Mouse (Mus musculus) liver, adult 2 months (tissue): ENCODE measurements around the gene Dlg5. TPM values are rescaled to one million over a fixed set of nuclear protein-coding genes. Genes with fewer than 3 reads are reported as not detected.

Experiments used
- DNase-seq: peaks from one replicate; pipeline ENCODE4 v3.0.0-alpha.2; 2011; ENCODE audit warnings: low read depth, low spot score; ENCODE audit errors: extremely low read depth
- H3K27ac ChIP-seq: fragments of 200-500 bp; replicated peaks from 2 replicates; pipeline ENCODE4 v1.5.1; 2012; ENCODE audit warnings: low read depth, mild to moderate bottlenecking, control low read depth, inconsistent platforms, low read length; ENCODE audit not compliant: insufficient read depth
- H3K27me3 ChIP-seq: fragments of 200-500 bp; 2 replicates; pipeline ENCODE4 v1.6.1; 2012; ENCODE audit warnings: mild to moderate bottlenecking, moderate library complexity, low read length, inconsistent platforms; ENCODE audit not compliant: control insufficient read depth, insufficient read depth
- H3K36me3 ChIP-seq: fragments of 200-500 bp; 2 replicates; pipeline ENCODE4 v1.6.1; 2012; ENCODE audit warnings: low read length, inconsistent platforms; ENCODE audit not compliant: control insufficient read depth, insufficient read depth
- H3K4me1 ChIP-seq: fragments of 200-500 bp; 2 replicates; pipeline ENCODE4 v1.6.1; 2011; ENCODE audit warnings: low read length; ENCODE audit not compliant: control insufficient read depth, insufficient read depth
- H3K4me3 ChIP-seq: fragments of 200-500 bp; 2 replicates; pipeline ENCODE4 v1.5.1; 2011; ENCODE audit warnings: low read depth, mild to moderate bottlenecking, control low read depth, low read length, moderate library complexity; ENCODE audit not compliant: insufficient read depth
- H3K79me2 ChIP-seq: fragments of 200-500 bp; 2 replicates; pipeline ENCODE4 v1.6.1; 2012; ENCODE audit warnings: inconsistent platforms, mild to moderate bottlenecking, low read length, moderate library complexity; ENCODE audit not compliant: control insufficient read depth, insufficient read depth
- H3K9ac ChIP-seq: fragments of 200-500 bp; 2 replicates; pipeline ENCODE4 v1.6.1; 2012; ENCODE audit warnings: low read depth, mild to moderate bottlenecking, control low read depth, inconsistent platforms, low read length
- CTCF ChIP-seq: fragments of 200-500 bp; IDR thresholded peaks from 2 replicates; pipeline ENCODE4 v1.5.1; 2011; ENCODE audit warnings: low read depth, low read length, control low read depth
- POLR2A ChIP-seq: fragments of 200-500 bp; IDR thresholded peaks from 2 replicates; pipeline ENCODE4 v1.6.1; 2011; ENCODE audit warnings: low read length, control low read depth; ENCODE audit not compliant: insufficient read depth; ENCODE audit errors: extremely low read depth
- WGBS: fragments of 180-500 bp; shearing (Covaris S2); methylation state at CpG from one replicate; pipeline ENCODE4 v1.1.7; 2018; 5-methylcytosine and 5-hydroxymethylcytosine counted together
- polyA plus RNA-seq: library from polyadenylated mRNA; depleted of rRNA; stranded (reverse); fragments of >200 nt; gene quantifications from 2 replicates; pipeline ENCODE4 v1.2.3, GENCODE M21; 2012; rRNA removed
- total RNA-seq: library from RNA; depleted of rRNA; stranded (reverse); fragments of >200 nt; gene quantifications from 2 replicates; pipeline ENCODE4 v1.2.3, GENCODE M21; 2014; rRNA removed

Gene Dlg5
- 1.3 and 2.4 TPM in 2 replicates for total RNA-seq
- 2.9 and 4.0 TPM in 2 replicates for polyA plus RNA-seq

GRCm38 (mm10) chr14:24245177-24246081 is at the start of gene Dlg5:
Gene Dlg5 (minus strand): TSS chr14:24245920.
- no peaks in the 10 kb centered on the region for H3K36me3 ChIP-seq
- H3K9ac ChIP-seq: peak within 1 kb of the TSS; percentile 92
- DNase-seq: peak; percentile 31
- H3K4me1 ChIP-seq: peaks cover 7% of the 10 kb centered on the region
- peak within 1 kb of the TSS; percentile 98 for H3K4me3 ChIP-seq
- under 1% methylated on average over 75 of the region's 98 CpGs for WGBS
- no peaks in the 10 kb centered on the region for H3K27me3 ChIP-seq
- H3K27ac ChIP-seq: no peak within 1 kb of the TSS
- TF ChIP-seq POLR2A (0 out of 2 replicates have a peak, but pooled peaks have one; percentile 8), CTCF (no peak)
- no peaks in the 10 kb centered on the region; the same call in 1 of the 2 replicates for H3K79me2 ChIP-seq

GRCm38 (mm10) chr14:24293631-24294030 is 47.9 kb upstream of the Dlg5 start:
- Histone ChIP-seq H3K27ac (no peak overlapping the region), H3K9ac (no peak overlapping the region), H3K4me3 (no peak overlapping the region), H3K27me3 (no peaks in the 10 kb centered on the region), H3K36me3 (no peaks in the 10 kb centered on the region), H3K79me2 (no peaks in the 10 kb centered on the region), H3K4me1 (no peaks in the 10 kb centered on the region)
- TF ChIP-seq CTCF (no peak), POLR2A (no peak)
- WGBS: 65% methylated on average over 5 of the region's 5 CpGs
- no peak for DNase-seq

- Histone ChIP-seq H3K9ac (no peak within 1 kb of the TSS), H3K36me3 (no peaks in the 10 kb centered on the region), H3K27me3 (no peaks in the 10 kb centered on the region), H3K79me2 (no peaks in the 10 kb centered on the region), H3K4me1 (no peaks in the 10 kb centered on the region), H3K27ac (no peak within 1 kb of the TSS), H3K4me3 (no peak within 1 kb of the TSS)
- no peak for DNase-seq
- TF ChIP-seq POLR2A: no peak
- no peak for TF ChIP-seq CTCF
- WGBS: 34% methylated on average over 3 of the region's 3 CpGs
Measured at GRCm38 (mm10) chr14:24292914-24293313, 47.2 kb upstream of the Dlg5 start, which contains the start of gene E330034G19Rik. Gene E330034G19Rik (plus strand): TSS chr14:24293214.

- H3K36me3 ChIP-seq: no peaks in the 10 kb centered on the region
- H3K27ac ChIP-seq: no peak overlapping the region
- H3K79me2 ChIP-seq: no peaks in the 10 kb centered on the region
- TF ChIP-seq CTCF (no peak), POLR2A (no peak)
- H3K4me1 ChIP-seq: no peaks in the 10 kb centered on the region
- no peak overlapping the region for H3K4me3 ChIP-seq
- DNase-seq: no peak
- H3K9ac ChIP-seq: no peak overlapping the region
- H3K27me3 ChIP-seq: no peaks in the 10 kb centered on the region
Measured at GRCm38 (mm10) chr14:24290726-24291125, 45.0 kb upstream of the Dlg5 start.

GRCm38 (mm10) chr14:24286136-24286535 is 40.4 kb upstream of the Dlg5 start:
- no peaks in the 10 kb centered on the region for H3K79me2 ChIP-seq
- H3K36me3 ChIP-seq: no peaks in the 10 kb centered on the region
- WGBS: 66% methylated on average over 4 of the region's 4 CpGs
- H3K27me3 ChIP-seq: no peaks in the 10 kb centered on the region; the same call in 1 of the 2 replicates
- no peak overlapping the region for H3K27ac ChIP-seq
- H3K4me1 ChIP-seq: no peaks in the 10 kb centered on the region
- DNase-seq: no peak
- no peak overlapping the region for H3K9ac ChIP-seq
- no peak for TF ChIP-seq CTCF
- TF ChIP-seq POLR2A: no peak
- no peak overlapping the region for H3K4me3 ChIP-seq

- H3K27me3 ChIP-seq: no peaks in the 10 kb centered on the region; the same call in 1 of the 2 replicates
Measured at GRCm38 (mm10) chr14:24282276-24282675, 36.6 kb upstream of the Dlg5 start.

More at GRCm38 (mm10) chr14:24282276-24282675, 36.6 kb upstream of the Dlg5 start:
- H3K36me3 ChIP-seq: no peaks in the 10 kb centered on the region
- H3K4me1 ChIP-seq: no peaks in the 10 kb centered on the region
- H3K4me3 ChIP-seq: no peak overlapping the region
- no peak for DNase-seq
- no peak for TF ChIP-seq CTCF
- TF ChIP-seq POLR2A: no peak
- H3K9ac ChIP-seq: no peak overlapping the region
- H3K27ac ChIP-seq: no peak overlapping the region
- H3K79me2 ChIP-seq: no peaks in the 10 kb centered on the region
- WGBS: 59% methylated on average over 3 of the region's 3 CpGs
